Mouse (Mus musculus) stomach, postnatal 0 days (tissue): ENCODE results near the gene Ttc38.

Experiments used
- CTCF ChIP-seq: IDR thresholded peaks from 2 replicates; pipeline ENCODE4 v1.5.1; 2016; ENCODE audit warnings: antibody characterized with exemption, low read depth, mild to moderate bottlenecking, moderate library complexity
- EP300 ChIP-seq: optimal IDR thresholded peaks from 2 replicates; pipeline ENCODE3; 2016; ENCODE audit warnings: antibody characterized with exemption

DNA sequence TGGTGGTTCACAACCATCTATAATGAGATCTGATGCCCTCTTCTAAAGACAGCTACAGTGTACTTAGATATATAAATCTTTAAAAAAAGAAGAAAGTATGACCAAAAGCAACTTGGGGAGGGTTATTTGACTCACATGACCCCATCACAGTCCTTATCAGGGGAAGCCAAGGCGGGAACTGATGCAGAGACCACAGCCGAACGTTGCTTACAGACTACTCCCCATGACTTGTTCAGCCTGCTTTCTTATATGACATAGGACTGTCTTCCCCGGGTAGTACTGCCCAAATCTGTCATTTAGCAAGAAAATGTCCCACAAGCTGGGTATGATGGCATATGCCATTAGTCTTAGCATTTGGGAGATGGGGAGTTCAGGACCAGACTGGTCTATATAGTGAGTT is 57.1 kb downstream of the Ttc38 start:
- TF ChIP-seq EP300 = no peak
- no peak for TF ChIP-seq CTCF
